Mouse (Mus musculus) gastrocnemius, postnatal 10 days (tissue): ENCODE data around the gene 5031439G07Rik. TPM values are rescaled to one million over a fixed set of nuclear protein-coding genes. Genes with fewer than 3 reads are reported as not detected.

Source experiments
- microRNA-seq, 2 experiments: library from miRNA; unstranded; fragments of <30 nt; microRNA quantifications; one replicate each; pipeline ENCODE4 v1.2.0; 2021
- total RNA-seq, 2 experiments: library from RNA; stranded (reverse); gene quantifications; 2 replicates each; pipeline ENCODE4 v1.2.3; 2021

5031439G07Rik gene
- total RNA-seq, 2 experiments from 2014 or later = 23.5 to 27.3 TPM

Small RNA genes lying within 50 kb of the gene (microRNA-seq; reads per million reads assigned to microRNA genes)
- 17.6 to 38.5 reads per million in 2 experiments for gene Mir1249

Other genes starting within 250 kb of the 5031439G07Rik start
- gene Phf21b, start 132.5 kb downstream of the 5031439G07Rik start, total RNA-seq = 1 to 10 TPM; 1.1 to 1.2 TPM
- gene Gm29666, start 68.5 kb downstream of the 5031439G07Rik start, total RNA-seq = under 1 TPM; 0.14 to 0.32 TPM
- gene Nup50, start 65.1 kb downstream of the 5031439G07Rik start, total RNA-seq = 10 to 100 TPM; 14.5 to 17.9 TPM
- gene Upk3a, start 28.6 kb upstream of the 5031439G07Rik start, total RNA-seq = not detected
- gene Fam118a, start 40.4 kb upstream of the 5031439G07Rik start, total RNA-seq = 1 to 10 TPM; 7.0 to 7.1 TPM
- gene Smc1b, start 143.4 kb upstream of the 5031439G07Rik start, total RNA-seq = under 1 TPM in 1 of 2 experiments, not detected in 1; 0.34 TPM
- gene Ribc2, start 143.5 kb upstream of the 5031439G07Rik start, total RNA-seq = not detected
- gene Fbln1, start 217.4 kb upstream of the 5031439G07Rik start, total RNA-seq = 10 to 100 TPM; 18.7 to 23.4 TPM